Mouse (Mus musculus): Measurements from ENCODE around the gene Edrf1. TPM values are rescaled to one million over a fixed set of nuclear protein-coding genes. Genes with fewer than 3 reads are reported as not detected.
"Not testable (repeated sequence)": the region's sequence is repeated elsewhere in the genome, so short reads cannot be mapped to it uniquely, and the experiment has no call there.

Gene Edrf1
- polyA plus RNA-seq, 1 experiment from 2014 or later, result 16.9 TPM

DNA sequence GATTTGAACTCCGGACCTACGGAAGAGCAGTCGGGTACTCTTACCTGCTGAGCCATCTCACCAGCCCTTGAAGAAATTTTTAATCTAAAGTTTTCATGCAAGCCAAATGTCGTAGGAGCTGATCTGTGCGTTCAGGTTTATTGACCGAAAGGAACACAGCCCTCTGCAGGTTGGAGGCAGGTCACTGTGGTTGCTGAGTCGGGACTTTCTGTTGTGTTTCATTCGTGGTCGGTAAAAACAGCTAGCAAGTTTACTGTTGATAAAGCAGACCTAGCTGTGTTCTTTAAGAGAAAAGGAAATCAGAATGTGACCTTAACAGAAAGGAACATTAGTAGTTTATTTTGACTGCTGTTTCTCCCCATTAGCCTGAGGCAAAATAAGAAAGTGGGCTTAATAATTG, 32.6 kb downstream of the Edrf1 start:
- Histone ChIP-seq H3K27me3 (replicated peaks) (no peaks in the 10 kb centered on the region), H3K36me3 (peaks cover 29% of the 10 kb centered on the region), H3K4me2 (replicated peaks) (no peak overlapping the region), H3K9me3 (no peaks in the 10 kb centered on the region), H3K9ac (no peak overlapping the region), H3K27ac (no peak overlapping the region), H3K4me3 (replicated peaks) (no peak overlapping the region), H3K4me1 (replicated peaks) (no peaks in the 10 kb centered on the region)
- no peak for ATAC-seq
- 92% methylated on average over 9 of the region's 9 CpGs for WGBS

- Histone ChIP-seq H3K9ac (no peak overlapping the region), H3K4me2 (replicated peaks) (no peak overlapping the region), H3K27ac (no peak overlapping the region), H3K36me3 (peaks cover 29% of the 10 kb centered on the region), H3K4me1 (replicated peaks) (no peaks in the 10 kb centered on the region), H3K4me3 (replicated peaks) (no peak overlapping the region), H3K27me3 (replicated peaks) (no peaks in the 10 kb centered on the region), H3K9me3 (no peaks in the 10 kb centered on the region)
- ATAC-seq, result no peak
- WGBS, result 84% methylated on average over 3 of the region's 3 CpGs
Measured at GRCm38 (mm10) chr7:133670846-133671245, 33.5 kb downstream of the Edrf1 start.

DNA sequence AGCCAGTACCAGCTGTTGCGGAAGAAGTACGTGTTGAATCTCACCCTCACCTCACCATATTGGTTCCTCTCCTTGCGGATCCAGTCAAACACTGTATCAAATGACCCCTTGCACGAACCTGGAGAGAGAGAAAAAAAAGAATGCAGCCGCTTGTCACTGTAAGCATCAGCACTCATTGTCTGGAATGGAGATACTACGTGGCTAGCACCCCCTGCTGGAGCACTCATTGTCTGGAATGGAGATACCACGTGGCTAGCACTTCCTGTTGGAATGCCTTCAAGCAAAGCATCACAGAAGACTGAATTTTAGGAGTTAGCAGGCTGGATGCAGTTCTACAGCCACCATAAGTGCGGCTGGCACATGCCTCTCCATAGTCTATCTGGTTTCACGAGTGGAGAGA, 38.7 kb downstream of the Edrf1 start:
- no peaks in the 10 kb centered on the region for H3K27me3 ChIP-seq (replicated peaks)
- no peaks in the 10 kb centered on the region for H3K4me1 ChIP-seq (replicated peaks)
- WGBS, result 71% methylated on average over 9 of the region's 9 CpGs
- ATAC-seq, result no peak
- no peak overlapping the region for H3K9ac ChIP-seq
- H3K4me2 ChIP-seq (replicated peaks), result no peak overlapping the region
- no peak overlapping the region for H3K27ac ChIP-seq
- H3K9me3 ChIP-seq, result no peaks in the 10 kb centered on the region
- H3K4me3 ChIP-seq (replicated peaks), result no peak overlapping the region
- peaks cover 12% of the 10 kb centered on the region for H3K36me3 ChIP-seq

- Histone ChIP-seq H3K4me3 (replicated peaks) (no peak overlapping the region), H3K36me3 (no peaks in the 10 kb centered on the region), H3K4me2 (replicated peaks) (no peak overlapping the region), H3K9ac (no peak overlapping the region), H3K9me3 (no peaks in the 10 kb centered on the region), H3K4me1 (replicated peaks) (no peaks in the 10 kb centered on the region), H3K27me3 (replicated peaks) (no peaks in the 10 kb centered on the region), H3K27ac (no peak overlapping the region)
- WGBS, result 87% methylated on average over 8 of the region's 8 CpGs
- no peak for ATAC-seq
Measured at GRCm38 (mm10) chr7:133678716-133679115, 41.4 kb downstream of the Edrf1 start.

GRCm38 (mm10) chr7:133679439-133679838, 42.1 kb downstream of the Edrf1 start:
- WGBS, result 59% methylated on average over 4 of the region's 4 CpGs
- no peak overlapping the region for H3K27ac ChIP-seq
- no peaks in the 10 kb centered on the region for H3K4me1 ChIP-seq (replicated peaks)
- no peak overlapping the region for H3K4me3 ChIP-seq (replicated peaks)
- no peaks in the 10 kb centered on the region for H3K36me3 ChIP-seq
- no peak overlapping the region for H3K4me2 ChIP-seq (replicated peaks)
- no peak overlapping the region for H3K9ac ChIP-seq
- ATAC-seq, result no peak
- H3K9me3 ChIP-seq, result no peaks in the 10 kb centered on the region
- H3K27me3 ChIP-seq (replicated peaks), result no peaks in the 10 kb centered on the region

DNA sequence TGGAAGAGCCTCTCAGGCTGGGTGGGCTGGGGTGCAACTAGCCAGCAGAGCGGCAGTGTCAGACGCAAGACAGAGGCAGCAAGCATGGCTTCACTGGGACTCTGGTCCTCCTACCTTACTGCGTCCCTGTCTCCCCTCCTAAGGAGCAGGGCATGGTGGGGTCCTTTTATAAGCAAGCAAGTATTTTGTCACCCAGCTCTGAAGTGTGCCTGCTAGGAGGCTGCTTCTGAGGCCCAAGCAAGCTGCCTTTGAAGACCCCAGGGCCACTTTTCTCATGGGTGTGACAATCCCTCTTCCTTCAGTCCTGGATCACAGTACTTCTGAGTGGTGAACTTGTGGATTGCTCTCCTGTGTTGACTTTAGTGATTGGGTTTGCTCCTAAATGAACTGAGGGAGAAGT, 42.6 kb downstream of the Edrf1 start, which contains the start of gene Mmp21:
TSS of gene Mmp21 (minus strand) at position 101 of the 400 bp plus-strand sequence.
- ATAC-seq, result no peak

GRCm38 (mm10) chr7:133683626-133684025, 46.3 kb downstream of the Edrf1 start:
- no peak overlapping the region for H3K9ac ChIP-seq
- peaks cover 6% of the 10 kb centered on the region; the same call in 1 of the 2 replicates for H3K36me3 ChIP-seq
- no peak for ATAC-seq
- 81% methylated on average over 5 of the region's 5 CpGs for WGBS
- no peak overlapping the region for H3K27ac ChIP-seq
- H3K4me3 ChIP-seq (replicated peaks), result no peak overlapping the region
- no peaks in the 10 kb centered on the region for H3K27me3 ChIP-seq (replicated peaks)
- H3K4me2 ChIP-seq (replicated peaks), result no peak overlapping the region
- no peaks in the 10 kb centered on the region for H3K9me3 ChIP-seq
- no peaks in the 10 kb centered on the region for H3K4me1 ChIP-seq (replicated peaks)

More for the DNA sequence above, 42.6 kb downstream of the Edrf1 start, which contains the start of gene Mmp21:
- Histone ChIP-seq H3K9ac (no peak within 1 kb of the TSS), H3K4me2 (replicated peaks) (no peak within 1 kb of the TSS), H3K27me3 (replicated peaks) (no peaks in the 10 kb centered on the region), H3K27ac (no peak within 1 kb of the TSS), H3K9me3 (no peaks in the 10 kb centered on the region), H3K36me3 (no peaks in the 10 kb centered on the region), H3K4me3 (replicated peaks) (no peak within 1 kb of the TSS), H3K4me1 (replicated peaks) (no peaks in the 10 kb centered on the region)
- WGBS, result 63% methylated on average over 3 of the region's 3 CpGs

- Histone ChIP-seq H3K36me3 (peaks cover 7% of the 10 kb centered on the region; the same call in 1 of the 2 replicates), H3K9ac (no peak overlapping the region), H3K4me2 (replicated peaks) (no peak overlapping the region), H3K27ac (no peak overlapping the region), H3K4me1 (replicated peaks) (no peaks in the 10 kb centered on the region), H3K9me3 (no peaks in the 10 kb centered on the region), H3K27me3 (replicated peaks) (no peaks in the 10 kb centered on the region), H3K4me3 (replicated peaks) (no peak overlapping the region)
- no peak for ATAC-seq
- WGBS, result 84% methylated on average over 5 of the region's 5 CpGs
Measured at GRCm38 (mm10) chr7:133684110-133684509, 46.8 kb downstream of the Edrf1 start.

DNA sequence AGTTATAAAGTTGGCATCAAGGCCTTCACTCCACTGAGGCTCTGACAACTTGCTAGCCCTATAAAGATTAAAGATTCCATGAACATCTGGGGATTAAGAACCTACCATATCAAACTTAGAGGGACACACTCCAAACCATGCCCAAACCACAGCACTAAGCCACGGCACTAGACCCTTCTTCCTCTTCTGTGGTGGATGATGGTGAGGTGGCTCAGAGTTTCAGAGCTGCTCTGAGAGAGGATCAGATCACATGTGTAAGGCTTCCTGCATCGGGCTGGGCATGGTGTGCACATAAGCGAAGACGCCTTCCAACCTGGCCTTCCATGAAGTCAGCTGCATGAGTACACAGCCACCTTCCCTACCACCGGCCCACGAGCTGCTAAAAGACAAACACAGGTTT, 47.4 kb downstream of the Edrf1 start:
- Histone ChIP-seq H3K4me1 (replicated peaks) (no peaks in the 10 kb centered on the region), H3K27ac (no peak overlapping the region), H3K9me3 (no peaks in the 10 kb centered on the region), H3K27me3 (replicated peaks) (no peaks in the 10 kb centered on the region), H3K4me3 (replicated peaks) (no peak overlapping the region), H3K9ac (no peak overlapping the region), H3K4me2 (replicated peaks) (no peak overlapping the region), H3K36me3 (peaks cover 13% of the 10 kb centered on the region)
- WGBS, result 94% methylated on average over 6 of the region's 6 CpGs
- ATAC-seq, result no peak

DNA sequence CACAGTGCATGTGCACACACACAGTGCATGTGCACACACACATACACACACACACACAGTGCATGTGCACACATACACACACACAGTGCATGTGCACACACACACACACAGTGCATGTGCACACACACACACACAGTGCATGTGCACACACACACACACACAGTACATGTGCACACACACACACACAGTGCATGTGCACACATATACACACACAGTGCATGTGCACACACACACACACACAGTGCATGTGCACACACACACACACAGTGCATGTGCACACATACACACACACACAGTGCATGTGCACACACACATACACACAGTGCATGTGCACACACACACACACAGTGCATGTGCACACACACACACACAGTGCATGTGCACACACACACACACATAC, 48.3 kb downstream of the Edrf1 start:
- not testable (repeated sequence) for H3K27me3 ChIP-seq (replicated peaks); ATAC-seq; H3K4me3 ChIP-seq (replicated peaks)

GRCm38 (mm10) chr7:133698021-133698709, 60.8 kb downstream of the Edrf1 start:
- Histone ChIP-seq H3K36me3 (no peaks in the 10 kb centered on the region), H3K27ac (no peak overlapping the region), H3K9me3 (no peaks in the 10 kb centered on the region), H3K4me3 (replicated peaks) (no peak overlapping the region), H3K4me1 (replicated peaks) (no peaks in the 10 kb centered on the region), H3K27me3 (replicated peaks) (no peaks in the 10 kb centered on the region), H3K9ac (no peak overlapping the region), H3K4me2 (replicated peaks) (no peak overlapping the region)
- WGBS, result 81% methylated on average over 12 of the region's 12 CpGs
- ATAC-seq, result peak; percentile 55; the same call in 1 of the 2 replicates

More for the DNA sequence above, 48.3 kb downstream of the Edrf1 start:
- H3K36me3 ChIP-seq, result peaks cover 18% of the 10 kb centered on the region
- not testable (repeated sequence) for H3K4me2 ChIP-seq (replicated peaks); H3K9me3 ChIP-seq; H3K4me1 ChIP-seq (replicated peaks); H3K27ac ChIP-seq; H3K9ac ChIP-seq

GRCm38 (mm10) chr7:133699885-133700284, 62.5 kb downstream of the Edrf1 start:
- no peaks in the 10 kb centered on the region for H3K4me1 ChIP-seq (replicated peaks)
- no peak overlapping the region for H3K27ac ChIP-seq
- H3K9me3 ChIP-seq, result no peaks in the 10 kb centered on the region
- H3K4me2 ChIP-seq (replicated peaks), result no peak overlapping the region
- no peak overlapping the region for H3K4me3 ChIP-seq (replicated peaks)
- H3K9ac ChIP-seq, result no peak overlapping the region
- H3K36me3 ChIP-seq, result no peaks in the 10 kb centered on the region
- ATAC-seq, result no peak
- H3K27me3 ChIP-seq (replicated peaks), result no peaks in the 10 kb centered on the region
- WGBS, result 79% methylated on average over 4 of the region's 4 CpGs

DNA sequence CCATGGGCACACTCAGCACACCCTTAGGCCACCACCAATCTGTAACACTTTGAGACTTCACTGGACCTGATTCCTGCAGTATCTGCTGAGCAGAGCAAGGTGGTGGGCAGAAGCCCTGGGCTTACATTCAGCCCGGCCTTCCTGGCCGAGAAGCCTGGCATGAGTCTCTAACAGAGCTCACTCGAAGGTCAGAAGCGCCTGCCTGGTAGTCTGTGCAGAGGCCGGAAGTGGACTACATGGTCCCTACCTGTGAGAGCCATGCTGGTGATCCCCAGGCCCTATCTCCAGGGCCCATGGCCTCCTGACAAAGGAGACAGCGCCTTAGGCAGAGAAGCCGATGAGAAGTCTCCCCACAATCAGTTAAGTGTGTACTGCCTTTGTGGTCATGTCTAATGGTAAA, 64.0 kb downstream of the Edrf1 start:
- no peaks in the 10 kb centered on the region for H3K36me3 ChIP-seq
- H3K27ac ChIP-seq, result no peak overlapping the region
- no peak overlapping the region for H3K9ac ChIP-seq
- WGBS, result 95% methylated on average over 7 of the region's 7 CpGs
- H3K4me2 ChIP-seq (replicated peaks), result no peak overlapping the region
- H3K9me3 ChIP-seq, result no peaks in the 10 kb centered on the region
- H3K27me3 ChIP-seq (replicated peaks), result no peaks in the 10 kb centered on the region
- no peak overlapping the region for H3K4me3 ChIP-seq (replicated peaks)
- ATAC-seq, result no peak
- no peaks in the 10 kb centered on the region for H3K4me1 ChIP-seq (replicated peaks)
